Mouse (Mus musculus) liver, embryonic 11.5 days (tissue): ENCODE measurements at regions not wholly inside any gene's neighbourhood (a gene's known extent, or its start where the extent isn't known, plus 50 kb on each side); places are given as distances from the start of the nearest gene placed in this dataset.

ENCODE experiments used
- ATAC-seq: fragments of 200-750 bp; cut with Nextera tagmentation; replicated peaks from 2 replicates; pipeline ENCODE4 v1.8.0; 2017; ENCODE audit warnings: moderate number of reproducible peaks, mild to moderate bottlenecking, moderate TSS enrichment, moderate library complexity; ENCODE audit not compliant: low FRiP score
- DNase-seq: peaks from one replicate; pipeline ENCODE4 v3.0.0-alpha.2; 2017; ENCODE audit warnings: low spot score
- H3K27ac ChIP-seq: fragments of 300-500 bp; sonication (generic); 2 replicates; pipeline ENCODE4 v1.5.1; 2014; ENCODE audit warnings: mild to moderate bottlenecking, low read depth, low read length, control low read depth
- H3K27me3 ChIP-seq: fragments of 300-500 bp; sonication (generic); replicated peaks from 2 replicates; pipeline ENCODE4 v1.6.1; 2014; ENCODE audit warnings: low read length, mixed read lengths; ENCODE audit not compliant: control insufficient read depth, insufficient read depth
- H3K36me3 ChIP-seq: fragments of 300-500 bp; sonication (generic); 2 replicates; pipeline ENCODE4 v1.6.1; 2014; ENCODE audit warnings: mild to moderate bottlenecking, low read length, moderate library complexity, mixed read lengths; ENCODE audit not compliant: control insufficient read depth, insufficient read depth
- H3K4me1 ChIP-seq: fragments of 300-500 bp; sonication (generic); replicated peaks from 2 replicates; pipeline ENCODE4 v1.6.1; 2014; ENCODE audit warnings: low read length, mixed read lengths; ENCODE audit not compliant: control insufficient read depth, insufficient read depth
- H3K4me2 ChIP-seq: fragments of 300-500 bp; sonication (generic); 2 replicates; pipeline ENCODE4 v1.6.1; 2014; ENCODE audit warnings: mild to moderate bottlenecking, control low read depth, moderate library complexity
- H3K4me3 ChIP-seq: fragments of 300-500 bp; sonication (generic); 2 replicates; pipeline ENCODE4 v1.5.1; 2014; ENCODE audit warnings: low read depth, low read length, control low read depth
- H3K9ac ChIP-seq: fragments of 300-500 bp; sonication (generic); 2 replicates; pipeline ENCODE4 v1.6.1; 2014; ENCODE audit warnings: low read depth, low read length, control low read depth
- H3K9me3 ChIP-seq: fragments of 300-500 bp; sonication (generic); 2 replicates; pipeline ENCODE4 v1.6.1; 2016; ENCODE audit warnings: low read length, inconsistent platforms, mixed read lengths; ENCODE audit not compliant: control insufficient read depth
- WGBS: fragments of 180-500 bp; shearing (Covaris S2); extraction: QIAGEN DNeasy Blood & Tissue Kit; methylation state at CpG from one replicate; pipeline ENCODE4 v1.1.7; 2014; 5-methylcytosine and 5-hydroxymethylcytosine counted together

- Histone ChIP-seq H3K9me3 (no peaks in the 10 kb centered on the region), H3K9ac (no peak overlapping the region), H3K27ac (no peak overlapping the region), H3K4me2 (no peak overlapping the region), H3K4me1 (no peaks in the 10 kb centered on the region), H3K27me3 (no peaks in the 10 kb centered on the region), H3K36me3 (no peaks in the 10 kb centered on the region), H3K4me3 (no peak overlapping the region)
- ATAC-seq (no peak), DNase-seq (no peak)
Measured at GRCm38 (mm10) chr5:16681055-16681454, 110.6 kb upstream of the Gm28710 start.

GRCm38 (mm10) chr5:16684079-16684478 lies 107.5 kb upstream of the Gm28710 start:
- no peaks in the 10 kb centered on the region for H3K36me3 ChIP-seq
- WGBS, result 82% methylated on average over 10 of the region's 10 CpGs

GRCm38 (mm10) chr5:16699260-16699659 lies 92.3 kb upstream of the Gm28710 start:
- H3K9ac ChIP-seq, result no peak overlapping the region
- ATAC-seq (no peak), DNase-seq (no peak)
- H3K27ac ChIP-seq, result no peak overlapping the region
- H3K4me2 ChIP-seq, result no peak overlapping the region
- no peaks in the 10 kb centered on the region for H3K27me3 ChIP-seq
- H3K4me3 ChIP-seq, result no peak overlapping the region
- WGBS, result 53% methylated on average over 2 of the region's 2 CpGs
- H3K36me3 ChIP-seq, result no peaks in the 10 kb centered on the region
- no peaks in the 10 kb centered on the region for H3K9me3 ChIP-seq
- H3K4me1 ChIP-seq, result no peaks in the 10 kb centered on the region

More at GRCm38 (mm10) chr5:16684079-16684478, 107.5 kb upstream of the Gm28710 start:
- no peak overlapping the region for H3K4me2 ChIP-seq
- ATAC-seq (no peak), DNase-seq (no peak)
- H3K4me3 ChIP-seq, result no peak overlapping the region
- no peak overlapping the region for H3K27ac ChIP-seq
- H3K4me1 ChIP-seq, result no peaks in the 10 kb centered on the region
- no peak overlapping the region for H3K9ac ChIP-seq
- no peaks in the 10 kb centered on the region for H3K27me3 ChIP-seq
- H3K9me3 ChIP-seq, result no peaks in the 10 kb centered on the region

- Histone ChIP-seq H3K27me3 (no peaks in the 10 kb centered on the region), H3K4me3 (no peak overlapping the region), H3K9ac (no peak overlapping the region), H3K27ac (no peak overlapping the region), H3K9me3 (no peaks in the 10 kb centered on the region), H3K4me1 (no peaks in the 10 kb centered on the region), H3K4me2 (no peak overlapping the region), H3K36me3 (no peaks in the 10 kb centered on the region)
- peak; percentile 36; the same call in 1 of the 2 replicates for ATAC-seq
- 21% methylated on average over 1 of the region's 1 CpGs for WGBS
- no peak for DNase-seq
Measured at GRCm38 (mm10) chr5:16700546-16700945, 91.1 kb upstream of the Gm28710 start.

- no peak for DNase-seq
- Histone ChIP-seq H3K27me3 (no peaks in the 10 kb centered on the region), H3K4me1 (no peaks in the 10 kb centered on the region), H3K27ac (no peak overlapping the region), H3K9me3 (no peaks in the 10 kb centered on the region), H3K4me2 (no peak overlapping the region), H3K9ac (no peak overlapping the region), H3K4me3 (no peak overlapping the region), H3K36me3 (no peaks in the 10 kb centered on the region)
- WGBS, result 87% methylated on average over 2 of the region's 2 CpGs
- no peak for ATAC-seq
Measured at GRCm38 (mm10) chr5:16702675-16703074, 88.9 kb upstream of the Gm28710 start.

DNA sequence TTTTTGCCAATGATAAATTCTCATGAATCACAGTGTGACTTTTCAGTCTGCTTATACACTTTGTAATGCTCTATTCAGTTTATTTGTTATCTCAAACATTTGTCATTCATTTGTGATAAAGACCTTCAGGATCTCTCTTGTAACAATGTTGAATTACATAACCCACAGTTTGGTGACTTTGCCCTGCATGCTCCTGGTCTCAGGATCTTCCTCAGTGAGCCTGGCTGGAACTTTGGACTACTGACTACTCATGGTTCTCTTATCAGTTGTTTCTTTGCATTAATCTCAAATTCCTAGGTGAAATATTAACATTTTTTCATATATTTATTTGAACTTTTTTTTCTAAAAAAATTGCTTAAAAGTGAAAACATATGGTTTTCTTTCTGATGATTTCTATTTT lies 75.7 kb upstream of the Gm28710 start:
- H3K27ac ChIP-seq, result no peak overlapping the region
- no peaks in the 10 kb centered on the region for H3K4me1 ChIP-seq
- no peaks in the 10 kb centered on the region for H3K27me3 ChIP-seq
- DNase-seq (no peak), ATAC-seq (no peak)
- H3K36me3 ChIP-seq, result no peaks in the 10 kb centered on the region
- H3K4me2 ChIP-seq, result no peak overlapping the region
- H3K4me3 ChIP-seq, result no peak overlapping the region
- no peaks in the 10 kb centered on the region for H3K9me3 ChIP-seq
- no peak overlapping the region for H3K9ac ChIP-seq

DNA sequence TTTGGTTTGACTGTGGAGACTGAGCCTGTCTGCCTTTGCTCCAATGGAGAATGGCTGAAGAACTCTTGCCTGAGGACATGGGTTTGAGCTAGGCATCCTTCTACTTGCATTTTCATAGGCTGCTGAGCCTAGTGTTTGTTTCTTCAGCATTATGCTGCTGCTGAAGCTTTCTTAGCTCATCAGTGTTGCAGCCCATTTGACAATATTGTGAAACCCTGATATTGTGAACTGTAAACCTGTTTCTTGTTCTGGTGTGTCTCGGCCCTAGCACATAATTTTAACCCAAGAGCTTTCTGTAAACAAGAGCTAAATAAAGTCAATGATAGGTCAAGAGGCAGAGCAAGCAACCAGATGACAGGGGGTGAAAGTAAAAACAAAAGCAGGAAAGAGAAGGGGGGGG lies 75.2 kb upstream of the Gm28710 start:
- Histone ChIP-seq H3K4me1 (no peaks in the 10 kb centered on the region), H3K36me3 (no peaks in the 10 kb centered on the region), H3K9me3 (no peaks in the 10 kb centered on the region), H3K27me3 (no peaks in the 10 kb centered on the region), H3K4me3 (no peak overlapping the region), H3K9ac (no peak overlapping the region), H3K27ac (no peak overlapping the region), H3K4me2 (no peak overlapping the region)
- no peak for ATAC-seq
- 61% methylated on average over 1 of the region's 1 CpGs for WGBS
- DNase-seq, result no peak

- Histone ChIP-seq H3K4me3 (no peak overlapping the region), H3K27me3 (no peaks in the 10 kb centered on the region), H3K9me3 (no peaks in the 10 kb centered on the region), H3K9ac (no peak overlapping the region), H3K36me3 (no peaks in the 10 kb centered on the region), H3K4me2 (no peak overlapping the region), H3K27ac (no peak overlapping the region), H3K4me1 (no peaks in the 10 kb centered on the region)
- DNase-seq (no peak), ATAC-seq (no peak)
Measured at GRCm38 (mm10) chr5:16724820-16725219, 66.8 kb upstream of the Gm28710 start.
